Mouse (Mus musculus): ENCODE data around the gene Pkig.
"Not testable (repeated sequence)": the region's sequence is repeated elsewhere in the genome, so short reads cannot be mapped to it uniquely, and the experiment has no call there.

The Pkig gene

GRCm38 (mm10) chr2:163685761-163686200, 27.6 kb downstream of the Pkig start:
- DNase-seq, result peak; percentile 87

DNA sequence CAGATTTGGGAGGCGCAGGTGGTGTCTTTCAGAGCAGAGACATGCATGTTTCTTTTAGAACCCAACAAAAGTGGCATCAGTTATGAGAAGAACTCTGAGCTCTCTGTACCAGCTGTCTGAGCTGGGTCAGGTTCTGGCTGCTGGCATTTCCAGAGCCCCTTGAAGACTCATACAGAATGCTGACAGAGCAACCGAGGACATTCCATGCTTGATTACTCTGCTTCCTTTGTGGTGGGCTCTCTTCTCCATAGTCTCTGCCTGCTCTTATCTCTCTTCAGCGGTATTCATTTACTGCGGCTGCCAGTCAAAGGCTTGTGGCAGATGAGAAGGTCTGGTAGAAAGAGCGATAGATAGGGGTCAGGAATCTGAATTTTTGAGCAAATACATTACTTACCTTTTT, 28.0 kb downstream of the Pkig start:
- no peak for DNase-seq

DNA sequence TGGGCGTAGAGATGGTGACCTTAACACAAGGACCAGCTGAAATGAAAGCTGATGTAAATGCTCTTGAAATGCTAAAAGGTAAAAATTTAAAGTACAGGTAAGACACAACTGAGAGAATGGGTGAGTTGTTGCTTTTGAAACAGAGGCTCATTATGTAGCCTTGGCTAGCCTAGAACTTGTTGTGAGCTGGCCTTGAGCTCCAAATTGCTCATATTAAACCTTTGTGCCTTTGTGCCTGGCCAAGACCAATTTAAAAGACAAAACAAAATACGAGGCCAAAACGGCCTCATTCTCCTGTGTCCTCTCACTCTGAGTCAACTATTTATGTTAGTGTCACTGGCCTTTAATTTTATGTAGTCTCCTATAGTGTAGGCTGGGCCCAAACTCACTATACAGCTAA, 28.7 kb downstream of the Pkig start:
- no peak for DNase-seq

GRCm38 (mm10) chr2:163688377-163688776, 30.2 kb downstream of the Pkig start:
- not testable (repeated sequence) for DNase-seq

DNA sequence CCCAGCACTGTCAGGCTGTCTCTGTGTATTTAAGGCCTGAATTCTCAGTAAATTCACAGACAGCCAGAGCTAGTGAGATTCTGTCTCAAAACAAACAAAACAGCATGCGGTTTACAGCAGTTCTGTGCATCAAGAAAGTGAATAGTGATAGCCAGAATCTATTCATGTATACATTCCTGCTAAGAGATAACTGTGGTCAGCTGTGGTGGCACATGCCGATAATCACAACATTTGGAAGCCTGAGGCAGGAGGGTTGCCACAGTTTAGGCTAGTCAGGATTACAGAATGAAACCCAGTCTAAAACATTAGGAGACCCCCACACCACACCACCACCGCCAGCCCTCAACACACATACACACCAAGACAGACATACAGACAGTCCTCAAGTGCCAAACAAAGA, 31.6 kb downstream of the Pkig start:
- DNase-seq, result no peak

- DNase-seq, result no peak
These were observed 32.5 kb downstream of the Pkig start for GRCm38 (mm10) chr2:163690409-163691304.

- DNase-seq, result no peak
These were observed 33.8 kb downstream of the Pkig start for GRCm38 (mm10) chr2:163691846-163692605.

DNA sequence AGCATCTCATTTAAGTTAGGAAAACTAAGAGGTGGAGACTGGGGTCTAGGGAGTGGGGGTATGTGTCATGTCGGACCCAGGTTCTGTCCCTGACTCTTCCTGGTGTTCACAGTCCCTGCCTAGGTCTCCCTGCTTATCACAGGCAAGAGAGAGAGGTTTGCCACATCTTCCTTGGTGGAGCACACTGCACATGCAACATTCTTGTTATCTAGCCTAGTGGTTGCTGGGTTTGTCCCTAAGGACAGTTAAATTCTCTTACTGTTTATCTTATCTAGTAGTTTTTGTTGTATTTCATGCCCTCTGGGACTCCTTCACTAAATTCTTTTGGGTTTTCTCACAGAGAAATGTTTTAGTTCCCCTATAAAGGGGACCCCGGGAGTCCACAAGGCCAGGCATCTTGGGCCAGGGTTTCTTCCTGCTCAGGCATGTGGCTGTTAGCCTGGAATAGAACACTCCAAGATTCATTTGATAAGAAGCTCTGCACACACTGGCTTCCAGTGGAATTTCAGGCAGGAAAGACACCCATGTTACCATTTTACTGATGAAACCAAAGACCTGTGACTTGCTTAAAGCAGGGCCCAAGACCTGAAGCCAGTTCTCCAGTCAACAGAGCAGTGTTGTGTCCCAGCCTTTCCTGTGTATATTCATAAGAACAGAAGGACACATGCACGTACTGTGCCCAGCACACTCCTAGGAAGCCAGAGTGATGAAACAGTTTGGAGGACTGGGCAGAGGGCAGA, 34.9 kb downstream of the Pkig start:
- no peak for DNase-seq

- DNase-seq, result no peak
These were observed 35.6 kb downstream of the Pkig start for GRCm38 (mm10) chr2:163693716-163694314.

GRCm38 (mm10) chr2:163696763-163697162, 38.6 kb downstream of the Pkig start:
- DNase-seq, result no peak

GRCm38 (mm10) chr2:163697764-163698480, 39.7 kb downstream of the Pkig start:
- no peak for DNase-seq

DNA sequence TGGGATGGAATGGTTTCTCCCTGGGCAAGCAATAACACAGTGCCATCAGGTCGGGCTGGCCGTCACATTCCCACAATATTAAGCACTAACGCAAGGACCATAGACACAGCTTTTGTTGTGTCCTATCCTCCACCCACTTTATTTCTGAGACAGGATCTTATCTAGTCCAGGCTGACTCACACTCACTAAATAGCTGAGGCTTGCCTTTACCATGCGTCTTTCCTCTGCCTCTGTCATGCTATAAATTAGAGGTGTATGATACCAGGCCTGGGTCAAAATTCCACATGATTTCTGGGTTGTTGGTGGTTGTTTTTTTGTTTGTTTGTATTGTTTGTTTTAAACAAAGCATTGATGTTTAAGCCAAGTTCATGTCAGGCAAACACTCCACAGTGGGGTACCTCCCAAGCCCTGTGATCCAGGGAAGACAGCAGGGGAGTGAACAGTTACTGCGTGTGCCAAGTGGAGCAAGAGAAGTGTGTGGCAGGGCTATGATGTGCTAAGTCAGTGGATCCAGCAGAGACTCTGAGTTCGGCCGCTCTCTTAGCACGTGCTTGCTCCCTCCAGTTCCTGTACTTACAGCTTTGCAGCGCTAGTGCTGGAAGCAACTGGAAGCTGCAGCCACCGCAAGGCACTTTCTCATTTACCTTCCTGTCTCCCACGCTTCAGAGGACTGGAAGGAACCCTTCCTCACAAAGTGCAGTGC, 41.0 kb downstream of the Pkig start:
- DNase-seq, result no peak

GRCm38 (mm10) chr2:163702431-163702830, 44.2 kb downstream of the Pkig start:
- no peak for DNase-seq

DNA sequence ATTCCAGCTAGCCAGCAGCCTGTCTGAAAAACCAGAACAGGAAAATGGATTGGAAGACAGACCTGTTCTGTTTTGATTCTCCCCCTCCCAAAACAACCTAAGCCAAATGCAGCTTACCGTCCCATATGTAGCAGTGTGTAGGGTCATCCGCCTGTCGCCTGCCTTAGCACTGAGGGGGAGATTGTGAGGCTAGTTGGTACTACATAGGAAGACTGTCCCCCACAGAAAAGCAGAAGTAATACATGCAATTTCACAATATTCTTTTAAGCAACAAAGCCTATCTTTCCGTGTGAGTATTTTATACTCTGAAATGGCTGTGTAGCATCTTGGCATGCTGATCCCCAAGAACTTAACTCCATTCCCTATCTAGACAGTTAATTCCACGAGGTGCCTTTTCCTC, 44.7 kb downstream of the Pkig start:
- DNase-seq, result no peak

DNA sequence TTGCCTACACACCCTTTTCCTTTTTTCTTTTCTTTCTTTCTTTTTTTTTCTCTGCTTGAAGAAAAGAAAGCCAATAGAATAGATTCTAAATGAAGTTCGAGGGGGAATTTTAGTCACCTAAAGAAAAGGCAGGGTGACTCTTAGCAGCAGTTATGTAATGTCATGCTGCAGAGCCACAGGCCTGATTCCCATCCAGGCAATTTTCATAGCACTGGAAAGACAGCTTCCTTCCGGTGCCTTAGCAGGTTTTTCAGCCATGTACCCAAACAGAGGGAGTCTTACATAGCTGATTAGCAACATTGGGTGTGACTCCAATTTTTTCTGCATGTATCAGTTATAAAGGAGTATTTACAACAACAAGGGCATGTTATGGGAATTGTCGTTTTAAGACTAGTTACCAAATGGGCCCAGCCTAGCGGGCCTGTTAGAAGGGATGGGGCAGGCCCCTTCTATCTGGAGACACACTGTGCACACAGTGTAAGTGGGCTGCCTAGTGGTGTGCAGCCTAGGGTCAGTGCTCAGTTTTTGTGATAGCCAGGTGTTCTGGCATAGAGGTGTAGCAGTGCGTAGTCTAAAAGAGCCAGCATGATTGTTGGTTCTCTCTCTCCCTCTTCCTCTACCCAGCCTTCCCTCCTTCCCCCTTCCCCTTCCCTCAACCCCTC, 45.5 kb downstream of the Pkig start:
- no peak for DNase-seq

- no peak for DNase-seq
These were observed 50.1 kb downstream of the Pkig start for GRCm38 (mm10) chr2:163708321-163708720.

- DNase-seq, result no peak
These were observed 50.6 kb downstream of the Pkig start for GRCm38 (mm10) chr2:163708763-163709250.

DNA sequence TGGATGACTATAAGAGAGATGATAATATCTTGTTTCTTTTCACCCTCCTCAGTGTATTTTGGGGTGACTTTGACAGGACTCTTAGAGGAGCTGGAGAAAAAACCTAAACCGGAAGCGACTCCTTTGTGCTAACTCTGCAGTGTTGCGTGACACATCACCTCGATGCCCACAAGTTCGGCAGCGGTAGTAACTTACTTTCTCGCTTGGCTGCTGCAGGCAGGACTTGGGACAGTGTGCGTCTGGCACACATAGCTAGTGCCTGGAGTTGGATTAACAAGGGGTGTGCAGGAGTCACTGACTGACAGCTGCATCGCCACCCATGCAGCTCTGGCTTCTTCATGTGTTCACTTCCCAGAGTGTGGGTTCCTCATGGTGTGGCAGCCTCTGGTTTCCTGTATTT, 51.8 kb downstream of the Pkig start:
- DNase-seq, result no peak

DNA sequence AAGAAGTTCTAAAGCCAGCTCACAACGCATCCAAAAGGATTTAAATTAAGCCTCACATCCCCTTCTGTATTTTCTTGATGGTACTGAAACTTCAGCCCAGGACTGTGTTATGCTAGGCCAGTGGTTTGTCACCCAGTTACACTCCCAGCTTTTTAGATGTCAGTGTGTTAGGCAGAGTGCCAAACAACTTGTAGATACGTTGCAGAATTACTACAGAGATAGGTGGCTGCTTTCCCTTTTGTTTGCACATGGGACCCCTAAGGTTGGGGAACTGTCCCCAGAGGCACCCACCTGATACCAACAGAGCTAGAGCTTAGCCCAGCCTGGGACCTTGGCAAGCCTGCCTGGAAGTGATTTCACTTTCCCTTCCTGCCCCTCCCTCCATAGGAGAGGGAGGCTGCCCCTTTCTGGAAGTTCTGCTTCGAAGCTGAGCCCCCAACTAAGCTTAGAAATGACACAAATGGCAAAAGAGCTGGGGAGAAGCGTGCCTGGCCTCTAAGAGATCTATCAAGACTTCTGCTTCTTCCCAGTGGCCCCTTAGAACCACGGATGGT, 52.5 kb downstream of the Pkig start:
- DNase-seq, result no peak

GRCm38 (mm10) chr2:163711368-163711868, 53.2 kb downstream of the Pkig start:
- no peak for DNase-seq

All from layer of hippocampus, adult 9-11 months (tissue).